Mouse (Mus musculus) testis, postnatal 14 days (tissue): ENCODE results near the gene Sctr.

Experiments used
- DNase-seq: peaks from one replicate; pipeline ENCODE4 v3.0.0; 2021; ENCODE audit warnings: low spot score

The Sctr gene

GRCm38 (mm10) chr1:120006844-120007790, at the start of gene Sctr:
Sctr (plus strand) TSS chr1:120006894.
- no peak for DNase-seq

- no peak for DNase-seq
These were observed 48.9 kb upstream of the Sctr start for GRCm38 (mm10) chr1:119957716-119958222.

- no peak for DNase-seq
These were observed 47.2 kb upstream of the Sctr start for GRCm38 (mm10) chr1:119959464-119959863.

GRCm38 (mm10) chr1:119959920-119960319, 46.8 kb upstream of the Sctr start:
- DNase-seq: no peak

- DNase-seq: no peak
These were observed 40.7 kb upstream of the Sctr start for GRCm38 (mm10) chr1:119965804-119966514.

GRCm38 (mm10) chr1:119973117-119973516, 33.6 kb upstream of the Sctr start:
- no peak for DNase-seq

GRCm38 (mm10) chr1:119975141-119975540, 31.6 kb upstream of the Sctr start:
- DNase-seq: no peak

GRCm38 (mm10) chr1:119986555-119986954, 20.1 kb upstream of the Sctr start:
- DNase-seq: no peak

- peak; percentile 58 for DNase-seq
These were observed 9.7 kb upstream of the Sctr start, which contains the start of gene Cfap221 for GRCm38 (mm10) chr1:119996798-119997581. Cfap221 (minus strand) TSS chr1:119997234.

- DNase-seq: no peak
These were observed 9.1 kb upstream of the Sctr start for GRCm38 (mm10) chr1:119997644-119998043.

GRCm38 (mm10) chr1:120007851-120008588, 1.3 kb downstream of the Sctr start:
- DNase-seq: no peak

- DNase-seq: no peak
These were observed 5.9 kb downstream of the Sctr start for GRCm38 (mm10) chr1:120012638-120013037.

- no peak for DNase-seq
These were observed 6.4 kb downstream of the Sctr start for GRCm38 (mm10) chr1:120013111-120013510.

- DNase-seq: no peak
These were observed 9.5 kb downstream of the Sctr start for GRCm38 (mm10) chr1:120016240-120016639.

GRCm38 (mm10) chr1:120018900-120019299, 12.2 kb downstream of the Sctr start:
- no peak for DNase-seq

- DNase-seq: no peak
These were observed 12.7 kb downstream of the Sctr start for GRCm38 (mm10) chr1:120019428-120019827.

- DNase-seq: no peak
These were observed 13.7 kb downstream of the Sctr start for GRCm38 (mm10) chr1:120020322-120020897.

GRCm38 (mm10) chr1:120021951-120022350, 15.3 kb downstream of the Sctr start:
- no peak for DNase-seq

GRCm38 (mm10) chr1:120024331-120025049, 17.8 kb downstream of the Sctr start:
- no peak for DNase-seq

- no peak for DNase-seq
These were observed 18.4 kb downstream of the Sctr start for GRCm38 (mm10) chr1:120025050-120025439.
